Mouse (Mus musculus) stomach, embryonic 14.5 days (tissue): ENCODE results near the gene Slc4a7. TPM values are rescaled to one million over a fixed set of nuclear protein-coding genes. Genes with fewer than 3 reads are reported as not detected.
A peak's percentile ranks its signal among the peaks of the same experiment; 100 is the strongest.

Experiments
- ATAC-seq: fragments of 200-750 bp; cut with Nextera tagmentation; 2 replicates; pipeline ENCODE4 v1.8.0; 2017; ENCODE audit warnings: low read depth, moderate TSS enrichment; ENCODE audit not compliant: insufficient number of reproducible peaks, insufficient read depth, low FRiP score
- H3K27ac ChIP-seq: fragments of 300-500 bp; sonication (generic); 2 replicates; pipeline ENCODE4 v1.5.1; 2014; ENCODE audit warnings: mild to moderate bottlenecking, low read length, moderate library complexity, mixed read lengths
- H3K27me3 ChIP-seq: fragments of 300-500 bp; sonication (generic); 2 replicates; pipeline ENCODE4 v1.6.1; 2014; ENCODE audit warnings: low read length, control low read depth, mixed read lengths; ENCODE audit not compliant: control insufficient read depth, insufficient read depth
- H3K36me3 ChIP-seq: fragments of 300-500 bp; sonication (generic); 2 replicates; pipeline ENCODE4 v1.6.1; 2014; ENCODE audit warnings: mild to moderate bottlenecking, control low read depth, low read length, moderate library complexity, mixed read lengths; ENCODE audit not compliant: control insufficient read depth, insufficient read depth
- H3K4me1 ChIP-seq: fragments of 300-500 bp; sonication (generic); 2 replicates; pipeline ENCODE4 v1.6.1; 2014; ENCODE audit warnings: low read length, control low read depth, mixed read lengths; ENCODE audit not compliant: control insufficient read depth, insufficient read depth
- H3K4me2 ChIP-seq: fragments of 300-500 bp; sonication (generic); replicated peaks from 2 replicates; pipeline ENCODE4 v1.6.1; 2014; ENCODE audit warnings: low read depth, low read length, control low read depth
- H3K4me3 ChIP-seq: fragments of 300-500 bp; sonication (generic); 2 replicates; pipeline ENCODE4 v1.5.1; 2014; ENCODE audit warnings: low read depth, low read length, control low read depth
- H3K9ac ChIP-seq: fragments of 300-500 bp; sonication (generic); replicated peaks from 2 replicates; pipeline ENCODE4 v1.6.1; 2014; ENCODE audit warnings: low read depth, mild to moderate bottlenecking, control low read depth, low read length, moderate library complexity, mixed read lengths
- H3K9me3 ChIP-seq: fragments of 300-500 bp; sonication (generic); 2 replicates; pipeline ENCODE4 v1.6.1; 2016; ENCODE audit warnings: low read depth, low read length, control low read depth; ENCODE audit not compliant: control insufficient read depth
- WGBS: fragments of 180-500 bp; shearing (Covaris S2); extraction: QIAGEN DNeasy Blood & Tissue Kit; methylation state at CpG from one replicate; pipeline ENCODE4 v1.1.7; 2014; 5-methylcytosine and 5-hydroxymethylcytosine counted together
- polyA plus RNA-seq: library from polyadenylated mRNA; unstranded; fragments of >200 nt; fragmentation: Nextera tagmentation; extraction: Ambion mirVana; gene quantifications from 2 replicates; pipeline ENCODE4 v1.2.1, GENCODE M21; 2014

Gene Slc4a7
- polyA plus RNA-seq, 1 experiment from 2014 or later, result 24.0 TPM

DNA sequence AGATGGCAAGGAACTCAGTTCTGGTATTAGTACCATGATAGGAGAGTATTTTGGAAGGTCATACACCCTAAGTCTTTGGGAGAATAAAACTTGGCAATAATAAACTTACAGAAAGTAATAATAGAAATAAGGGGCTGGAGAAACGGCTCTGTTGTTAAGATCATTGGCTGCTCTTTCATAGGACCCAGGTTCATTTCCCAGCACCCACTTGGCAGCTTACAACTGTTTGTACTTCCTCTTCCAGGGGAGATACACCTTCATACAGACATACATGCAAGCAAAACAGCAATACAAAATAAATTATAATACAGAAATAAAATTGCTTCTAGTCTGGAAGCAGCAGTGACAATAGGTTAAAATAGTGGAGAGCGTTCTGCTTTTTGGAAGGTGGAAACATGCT lies 2.6 kb downstream of the Slc4a7 start:
- H3K4me1 ChIP-seq, result peaks cover 7% of the 10 kb centered on the region; the same call in 1 of the 2 replicates
- no peak overlapping the region for H3K27ac ChIP-seq
- no peaks in the 10 kb centered on the region for H3K9me3 ChIP-seq
- H3K9ac ChIP-seq, result peak overlapping the region; percentile 93; the same call in 1 of the 2 replicates
- H3K4me2 ChIP-seq, result peak overlapping the region; percentile 53
- 77% methylated on average over 2 of the region's 2 CpGs for WGBS
- H3K4me3 ChIP-seq, result peak overlapping the region; percentile 84
- no peak for ATAC-seq
- H3K36me3 ChIP-seq, result no peaks in the 10 kb centered on the region
- H3K27me3 ChIP-seq, result no peaks in the 10 kb centered on the region

DNA sequence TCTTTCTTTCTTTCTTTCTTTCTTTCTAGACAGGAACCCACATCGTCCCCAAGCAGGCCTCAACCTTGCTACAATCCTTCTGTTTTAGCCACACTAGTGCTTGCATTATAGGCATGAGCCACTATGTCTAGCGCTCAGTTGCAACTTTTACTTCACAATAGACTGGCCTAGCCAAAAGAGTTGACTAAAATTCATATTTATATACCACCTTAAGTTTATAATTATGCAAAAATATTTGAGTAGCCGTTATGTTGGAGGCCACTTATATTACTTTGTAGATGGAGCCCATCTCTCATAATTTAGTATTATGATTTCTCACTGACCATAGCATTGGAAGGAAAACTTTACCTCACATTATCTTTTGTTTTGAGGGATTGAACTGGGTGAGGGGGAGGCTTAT lies 3.0 kb downstream of the Slc4a7 start:
- 84% methylated on average over 3 of the region's 3 CpGs for WGBS
- Histone ChIP-seq H3K27ac (no peak overlapping the region), H3K27me3 (no peaks in the 10 kb centered on the region), H3K4me3 (no peak overlapping the region), H3K9ac (no peak overlapping the region), H3K9me3 (no peaks in the 10 kb centered on the region), H3K4me2 (no peak overlapping the region), H3K4me1 (peaks cover 7% of the 10 kb centered on the region; the same call in 1 of the 2 replicates), H3K36me3 (no peaks in the 10 kb centered on the region)
- no peak for ATAC-seq

DNA sequence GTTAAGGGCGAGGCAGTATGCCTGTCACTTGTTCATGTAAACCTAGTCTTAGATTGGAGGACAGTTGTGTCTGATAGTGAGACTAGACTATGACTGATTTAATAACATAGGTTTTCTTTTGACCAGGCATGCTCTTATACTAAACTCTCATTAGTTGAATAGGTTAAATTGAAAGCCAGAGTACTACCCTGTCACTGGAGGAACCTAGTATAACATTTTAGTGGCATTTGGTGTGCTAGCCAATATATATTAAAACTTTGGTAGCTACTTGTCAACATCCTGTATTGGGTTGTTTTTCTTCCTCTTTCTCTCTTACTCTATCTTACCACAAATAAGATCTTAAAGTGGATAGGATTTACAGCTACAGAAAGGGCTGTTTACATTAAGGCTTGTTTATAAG lies 4.3 kb downstream of the Slc4a7 start:
- Histone ChIP-seq H3K36me3 (no peaks in the 10 kb centered on the region; the same call in 1 of the 2 replicates), H3K9ac (no peak overlapping the region), H3K27me3 (no peaks in the 10 kb centered on the region), H3K4me2 (no peak overlapping the region), H3K4me3 (no peak overlapping the region), H3K9me3 (no peaks in the 10 kb centered on the region), H3K4me1 (peaks cover 7% of the 10 kb centered on the region; the same call in 1 of the 2 replicates), H3K27ac (no peak overlapping the region)
- WGBS, result 77% methylated on average over 1 of the region's 1 CpGs
- no peak for ATAC-seq

DNA sequence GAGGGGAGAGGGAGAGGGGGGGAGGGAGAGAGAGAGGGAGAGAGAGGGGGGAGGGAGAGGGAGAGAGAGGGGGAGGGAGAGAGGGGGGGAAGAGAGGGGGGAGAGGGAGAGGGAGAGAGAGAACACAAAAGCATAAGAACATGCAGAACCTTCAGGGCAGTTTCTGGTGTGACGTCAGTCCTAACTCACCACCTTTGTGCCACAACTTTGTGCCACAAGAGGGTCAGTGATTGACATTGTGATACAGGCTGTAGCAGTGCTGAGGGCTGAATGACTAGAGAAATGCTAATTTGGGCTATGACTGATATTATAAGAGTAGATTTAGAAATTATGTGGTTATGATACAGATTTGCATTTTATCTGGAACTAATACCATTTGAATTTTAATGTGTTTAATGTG lies 5.0 kb downstream of the Slc4a7 start:
- ATAC-seq, result no peak
- Histone ChIP-seq H3K9ac (no peak overlapping the region), H3K27me3 (no peaks in the 10 kb centered on the region), H3K4me1 (peaks cover 7% of the 10 kb centered on the region; the same call in 1 of the 2 replicates), H3K4me3 (no peak overlapping the region), H3K36me3 (no peaks in the 10 kb centered on the region; the same call in 1 of the 2 replicates), H3K4me2 (no peak overlapping the region), H3K27ac (no peak overlapping the region), H3K9me3 (no peaks in the 10 kb centered on the region)
- 63% methylated on average over 1 of the region's 1 CpGs for WGBS

DNA sequence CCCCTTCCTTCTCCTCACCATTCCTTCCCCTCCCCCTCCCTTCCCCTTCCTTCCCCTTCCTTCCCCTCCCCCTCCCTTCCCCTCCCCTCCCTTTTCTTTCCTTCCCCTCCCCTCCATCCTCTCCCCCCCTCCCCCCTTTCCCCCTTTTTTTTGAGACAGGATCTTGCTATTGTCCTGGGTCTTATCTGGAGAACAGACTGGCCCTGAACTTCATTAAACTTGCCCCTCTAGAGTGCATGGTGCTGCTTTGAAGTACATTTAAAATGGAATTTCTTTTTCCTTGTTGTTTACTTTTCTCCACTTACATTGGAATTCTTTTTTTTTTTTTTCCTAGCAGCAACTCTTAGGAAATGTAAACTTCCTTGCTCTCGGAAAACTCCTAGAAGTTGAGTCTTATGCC lies 6.9 kb downstream of the Slc4a7 start:
- Histone ChIP-seq H3K9ac (no peak overlapping the region), H3K36me3 (no peaks in the 10 kb centered on the region; the same call in 1 of the 2 replicates), H3K4me1 (peaks cover 7% of the 10 kb centered on the region; the same call in 1 of the 2 replicates), H3K4me3 (no peak overlapping the region), H3K27me3 (no peaks in the 10 kb centered on the region), H3K4me2 (no peak overlapping the region), H3K27ac (no peak overlapping the region), H3K9me3 (no peaks in the 10 kb centered on the region)
- WGBS, result 36% methylated on average over 1 of the region's 1 CpGs
- ATAC-seq, result no peak

DNA sequence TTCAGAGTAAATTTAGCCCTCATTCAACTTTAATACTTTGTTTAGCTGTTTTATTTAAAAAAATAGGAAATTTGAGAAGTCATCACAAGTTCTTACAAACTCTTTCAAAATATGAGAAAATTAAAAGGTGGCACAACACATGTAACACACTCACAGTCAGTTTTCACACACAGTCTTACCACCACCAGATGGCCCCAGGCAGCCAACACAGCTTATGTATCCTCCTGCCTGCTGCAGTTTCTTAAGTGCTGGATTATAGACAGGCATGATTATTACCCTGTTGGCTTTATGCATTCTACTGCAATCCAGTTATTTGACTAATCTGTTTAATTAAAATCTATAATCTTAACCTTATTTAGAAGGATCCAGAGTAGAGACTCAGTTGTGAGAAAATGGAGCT lies 12.1 kb downstream of the Slc4a7 start:
- Histone ChIP-seq H3K9ac (no peak overlapping the region), H3K36me3 (no peaks in the 10 kb centered on the region; the same call in 1 of the 2 replicates), H3K4me1 (no peaks in the 10 kb centered on the region), H3K9me3 (no peaks in the 10 kb centered on the region), H3K27me3 (no peaks in the 10 kb centered on the region), H3K4me3 (no peak overlapping the region), H3K27ac (no peak overlapping the region), H3K4me2 (no peak overlapping the region)
- ATAC-seq, result no peak

DNA sequence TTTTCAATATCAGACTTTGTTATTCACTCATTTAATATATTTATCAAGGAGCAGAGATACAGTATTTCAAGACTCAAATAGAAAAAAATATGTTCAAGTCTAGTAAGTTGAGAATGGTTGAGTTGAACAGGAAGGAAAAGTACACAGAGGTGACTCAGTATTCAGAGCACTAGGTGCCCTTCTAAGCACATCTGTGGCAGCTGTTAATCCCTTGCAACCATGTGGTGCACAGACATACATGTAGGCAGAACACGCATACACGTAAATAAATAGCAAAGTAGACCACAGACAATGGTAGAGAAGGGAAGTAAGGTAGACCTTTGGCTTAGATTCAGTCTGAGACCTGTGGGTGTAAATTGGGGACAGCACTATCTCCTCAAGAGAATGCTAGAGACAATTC lies 13.7 kb downstream of the Slc4a7 start:
- H3K9ac ChIP-seq, result no peak overlapping the region
- H3K27ac ChIP-seq, result no peak overlapping the region
- no peaks in the 10 kb centered on the region; the same call in 1 of the 2 replicates for H3K36me3 ChIP-seq
- H3K27me3 ChIP-seq, result no peaks in the 10 kb centered on the region
- no peak overlapping the region for H3K4me2 ChIP-seq
- no peak for ATAC-seq
- H3K4me3 ChIP-seq, result no peak overlapping the region
- no peaks in the 10 kb centered on the region for H3K4me1 ChIP-seq
- H3K9me3 ChIP-seq, result no peaks in the 10 kb centered on the region
- WGBS, result 97% methylated on average over 2 of the region's 2 CpGs

DNA sequence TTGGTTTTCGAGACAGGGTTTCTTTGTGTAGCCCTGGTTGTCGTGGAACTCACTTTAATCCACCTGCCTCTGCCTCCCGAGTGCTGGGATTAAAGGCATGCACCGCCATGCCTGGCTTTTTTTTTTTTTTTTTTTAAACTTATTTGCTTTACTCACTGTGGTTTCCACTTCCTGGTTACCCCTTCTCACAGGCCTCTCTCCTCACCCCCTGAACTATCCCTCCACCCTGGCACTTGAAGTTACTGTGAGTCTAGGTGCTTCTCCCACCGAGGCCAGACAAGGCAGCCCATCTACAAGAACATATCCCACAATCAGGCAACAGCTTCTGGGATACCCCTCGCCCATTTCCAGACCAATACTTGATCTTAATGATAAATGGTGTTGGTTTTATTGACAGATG lies 14.8 kb downstream of the Slc4a7 start:
- no peaks in the 10 kb centered on the region for H3K27me3 ChIP-seq
- H3K4me2 ChIP-seq, result no peak overlapping the region
- H3K4me3 ChIP-seq, result no peak overlapping the region
- no peaks in the 10 kb centered on the region for H3K9me3 ChIP-seq
- no peaks in the 10 kb centered on the region for H3K36me3 ChIP-seq
- H3K9ac ChIP-seq, result no peak overlapping the region
- no peak overlapping the region for H3K27ac ChIP-seq
- H3K4me1 ChIP-seq, result no peaks in the 10 kb centered on the region
- WGBS, result 80% methylated on average over 6 of the region's 6 CpGs
- ATAC-seq, result no peak

DNA sequence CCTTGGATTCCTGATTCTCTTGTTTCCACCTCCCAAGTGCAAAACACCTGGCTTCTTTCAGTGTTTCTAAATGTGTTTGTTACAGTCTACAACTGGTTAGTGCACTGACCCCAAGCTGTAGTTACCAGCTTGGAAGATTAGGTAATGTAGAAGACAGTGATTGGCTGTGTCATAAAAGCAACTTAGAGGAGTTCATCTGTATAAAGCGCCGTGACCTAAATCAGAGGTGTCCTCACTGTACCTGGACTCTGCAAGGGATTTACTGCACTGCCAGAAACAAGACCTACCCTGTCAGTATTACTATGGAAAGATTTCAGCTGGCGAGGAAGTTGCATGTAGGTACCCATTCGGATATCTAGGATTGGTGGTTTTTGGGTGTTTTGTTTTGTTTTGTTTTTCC lies 16.5 kb downstream of the Slc4a7 start:
- Histone ChIP-seq H3K4me3 (no peak overlapping the region), H3K36me3 (no peaks in the 10 kb centered on the region), H3K9me3 (no peaks in the 10 kb centered on the region), H3K27me3 (no peaks in the 10 kb centered on the region), H3K4me1 (no peaks in the 10 kb centered on the region), H3K27ac (no peak overlapping the region), H3K4me2 (no peak overlapping the region), H3K9ac (no peak overlapping the region)
- WGBS, result 78% methylated on average over 4 of the region's 4 CpGs
- ATAC-seq, result no peak
